Mouse (Mus musculus) adrenal gland, adult 18-20 months (tissue): ENCODE data around the gene Cox17. TPM values are rescaled to one million over a fixed set of nuclear protein-coding genes. Genes with fewer than 3 reads are reported as not detected.

ENCODE experiments used
- DNase-seq, 2 experiments: peaks; one replicate each; pipeline ENCODE4 v3.0.0; 2021 to 2022; ENCODE audit warnings: low spot score in 2 of 2
- total RNA-seq, 2 experiments: library from RNA; stranded (reverse); gene quantifications; 1 replicate in 1 of 2; 2 replicates in 1 of 2; pipeline ENCODE4 v1.2.3; 2021

Gene Cox17
- total RNA-seq, 2 experiments from 2014 or later: 342 to 359 TPM

- DNase-seq: no peak
Measured at GRCm38 (mm10) chr16:38390322-38390721, 43.5 kb downstream of the Cox17 start.

DNA sequence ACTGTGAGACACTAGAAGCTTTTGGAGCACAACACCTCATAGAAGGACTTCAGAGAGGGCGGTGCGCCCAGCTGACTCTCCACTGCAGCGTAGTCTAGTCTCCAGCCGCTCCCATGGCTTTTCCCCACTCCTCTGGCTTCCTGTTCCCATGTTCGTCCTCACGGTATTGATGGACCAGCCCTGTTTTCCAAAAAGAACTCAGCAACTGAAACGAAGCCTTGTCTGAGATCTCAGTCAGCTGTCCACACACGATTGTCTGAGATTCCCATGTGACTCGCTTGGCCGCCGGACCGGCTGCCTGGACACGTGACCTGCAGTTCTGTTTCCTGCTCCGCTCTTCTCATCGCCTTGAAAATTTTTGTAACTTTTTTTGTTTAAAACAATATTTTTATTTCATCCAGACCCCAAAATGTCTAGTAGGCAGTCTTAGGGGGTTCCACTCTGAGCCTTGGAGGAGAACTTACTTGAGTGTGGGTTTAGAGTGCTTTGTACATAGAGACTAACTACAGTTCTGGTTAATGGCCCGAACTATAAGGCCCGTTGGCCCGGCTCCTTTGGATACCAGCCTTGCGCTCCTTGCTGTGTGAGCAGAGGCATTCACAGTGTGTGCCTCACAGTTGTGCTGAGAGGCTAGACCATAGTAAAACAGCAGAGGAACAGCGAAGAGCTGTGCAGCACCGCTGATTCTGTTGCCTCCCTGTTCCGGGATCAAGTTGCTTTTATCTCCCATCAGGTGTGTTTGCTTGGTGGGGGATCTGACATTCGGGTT is 45.5 kb downstream of the Cox17 start:
- DNase-seq: no peak

DNA sequence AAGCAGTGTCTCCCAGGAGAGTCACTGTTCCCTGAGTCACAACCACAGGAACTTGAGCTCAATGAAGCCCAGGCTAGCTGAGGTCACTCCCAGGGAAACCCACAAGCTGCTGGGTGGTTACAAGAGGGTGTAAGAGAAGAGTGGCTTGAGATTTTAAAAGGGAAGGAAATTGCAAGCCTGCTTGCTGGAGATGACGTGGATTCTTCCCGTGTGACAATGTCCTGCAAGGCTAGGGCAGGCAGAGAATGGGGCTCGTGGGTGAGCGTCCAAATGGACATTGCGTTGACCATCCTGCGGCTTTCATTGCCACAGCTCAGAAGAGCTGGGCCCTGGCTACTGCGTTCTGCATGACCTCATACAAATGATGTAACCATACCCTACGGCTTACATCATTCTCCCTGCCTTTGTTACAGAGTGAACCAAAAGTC is 47.4 kb downstream of the Cox17 start:
- no peak for DNase-seq

- DNase-seq: no peak
Measured at GRCm38 (mm10) chr16:38395060-38395730, 48.4 kb downstream of the Cox17 start.

DNA sequence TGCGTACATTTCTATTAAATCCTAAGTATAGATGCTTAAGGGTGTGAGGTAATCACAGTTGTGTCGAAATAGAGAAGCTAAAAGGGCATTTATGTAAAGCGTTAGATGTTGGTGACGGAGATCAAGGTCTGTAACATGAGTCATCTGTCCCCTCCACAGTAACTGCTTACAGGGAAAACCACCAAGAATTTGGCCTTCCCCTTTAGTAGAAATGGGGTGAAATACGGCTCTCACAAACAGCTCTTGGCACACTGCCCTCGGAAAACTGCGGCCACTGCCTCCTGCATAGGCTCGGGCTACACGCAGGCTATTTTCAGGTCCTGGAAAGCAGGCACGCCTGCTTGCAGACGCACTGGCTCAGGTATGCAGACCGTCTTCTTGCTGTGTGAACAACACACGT is 49.4 kb downstream of the Cox17 start:
- DNase-seq: peak; percentile 77 to 89

DNA sequence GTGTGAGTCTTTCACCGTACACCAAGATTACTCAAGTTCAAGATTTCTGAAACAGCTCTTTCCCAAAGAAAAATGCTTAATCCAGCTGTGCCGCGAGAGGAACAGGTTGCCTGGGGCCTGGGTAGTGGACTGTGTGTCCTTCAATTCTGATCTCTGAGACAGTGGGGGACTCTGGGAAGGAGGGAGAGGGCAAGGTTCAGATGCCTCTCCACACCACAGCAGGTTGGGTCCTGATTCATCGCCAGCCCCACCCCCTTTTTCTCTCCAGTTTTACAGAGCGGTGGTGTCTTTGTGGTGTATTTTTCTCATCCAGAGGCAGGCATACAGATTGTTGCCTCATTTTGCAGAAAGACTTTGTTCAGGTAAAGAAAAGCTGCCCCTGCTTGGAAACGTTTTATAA is 51.5 kb downstream of the Cox17 start:
- DNase-seq: no peak

GRCm38 (mm10) chr16:38399076-38399475 is 52.3 kb downstream of the Cox17 start:
- no peak for DNase-seq

DNA sequence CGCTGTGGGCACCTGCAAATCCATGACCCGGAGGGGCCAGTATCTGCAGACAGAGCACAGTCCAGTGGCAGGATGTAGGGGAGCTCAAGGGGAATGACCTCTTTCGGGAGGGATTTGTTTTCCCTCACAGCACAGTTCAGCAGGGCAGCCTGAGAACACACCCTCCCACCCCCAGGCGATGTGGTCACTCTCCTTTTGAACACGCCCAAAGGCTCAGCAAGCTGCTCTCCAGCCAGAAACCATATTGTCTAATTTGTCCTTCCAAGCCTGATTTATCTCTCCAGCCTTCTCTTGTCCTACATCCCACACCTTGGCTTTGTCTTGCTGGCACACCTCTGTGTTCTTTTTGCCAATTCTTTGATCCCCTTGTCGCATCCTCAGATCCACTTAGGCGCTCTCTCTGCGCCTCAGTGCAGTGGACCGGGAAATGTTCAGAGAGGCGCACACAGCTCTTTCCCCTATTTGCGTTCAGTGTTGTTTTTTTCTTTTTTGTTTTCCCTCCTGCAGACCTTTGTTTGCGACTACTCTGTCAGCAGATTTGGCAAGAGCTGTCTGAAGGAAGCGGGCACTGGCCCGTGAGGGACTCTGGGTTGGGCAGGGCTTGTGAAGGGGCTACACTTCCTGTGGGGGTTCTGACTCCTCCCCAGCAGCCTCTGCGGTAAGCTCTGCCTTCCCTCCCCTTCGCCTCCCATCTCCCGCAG is 52.9 kb downstream of the Cox17 start:
- DNase-seq: peak in 1 of 2 experiments; percentile 48

GRCm38 (mm10) chr16:38400311-38400960 is 53.6 kb downstream of the Cox17 start:
- peak in 1 of 2 experiments; percentile 29 for DNase-seq

- DNase-seq: no peak
Measured at GRCm38 (mm10) chr16:38401468-38401867, 54.7 kb downstream of the Cox17 start.

Other genes starting within 250 kb of the Cox17 start
- not detected for gene Nr1i2, start 52.2 kb upstream of the Cox17 start, total RNA-seq
- gene Maats1, start 4.8 kb upstream of the Cox17 start, total RNA-seq: under 1 TPM; 0.22 to 0.30 TPM
- not detected for gene Gm21987, start within 50 bp of the Cox17 start, total RNA-seq
- gene Popdc2, start 15.2 kb downstream of the Cox17 start, total RNA-seq: 1 to 10 TPM in 1 of 2 experiments, under 1 TPM in 1; 0.80 to 4.6 TPM
- 10 to 100 TPM; 13.9 to 51.8 TPM for gene Pla1a, start 86.2 kb downstream of the Cox17 start, total RNA-seq
- gene Adprh, start 105.7 kb downstream of the Cox17 start, total RNA-seq: 10 to 100 TPM; 32.8 to 39.6 TPM
- gene Cd80, start 108.6 kb downstream of the Cox17 start, total RNA-seq: under 1 TPM; 0.53 to 0.70 TPM
- 10 to 100 TPM; 43.9 to 51.5 TPM for gene Timmdc1, start 175.7 kb downstream of the Cox17 start, total RNA-seq
- 10 to 100 TPM; 27.8 to 29.3 TPM for gene Poglut1, start 203.3 kb downstream of the Cox17 start, total RNA-seq
- gene Tmem39a, start 211.7 kb downstream of the Cox17 start, total RNA-seq: 10 to 100 TPM; 71.5 to 78.4 TPM